Mouse (Mus musculus): ENCODE measurements around the gene Ak1.

Ak1 gene

GRCm38 (mm10) chr2:32621517-32621859 lies at the start of gene Ak1:
Gene Ak1 (plus strand): TSS chr2:32621758.
- no peak for DNase-seq (ENCODE audit: low read depth, low spot score)

- DNase-seq (ENCODE audit: low read depth, low spot score), result no peak
Measured at GRCm38 (mm10) chr2:32572196-32572595, 49.4 kb upstream of the Ak1 start.

DNA sequence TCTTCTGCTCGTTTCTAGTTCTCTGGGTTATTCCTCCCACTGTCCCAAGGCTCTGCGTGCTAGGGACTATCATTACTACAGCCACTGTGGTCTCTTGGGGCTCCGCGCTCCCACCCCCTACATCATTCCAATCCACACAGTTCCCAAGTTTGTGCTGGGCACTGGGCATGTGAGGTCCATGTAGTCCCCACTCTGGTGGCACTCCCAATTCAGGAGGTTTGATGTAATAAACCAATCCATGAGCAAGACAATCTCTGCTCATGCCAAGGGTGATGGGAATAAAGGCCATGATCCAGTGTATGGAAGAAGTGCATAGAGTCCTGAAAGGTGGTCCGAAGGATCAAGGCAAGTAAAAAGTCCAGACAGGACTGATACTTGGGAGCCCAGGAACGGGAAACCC lies 47.1 kb upstream of the Ak1 start, which contains the start of gene Pip5kl1:
Gene Pip5kl1, plus strand, starts transcription at position 301 of the 400 bp plus-strand sequence.
- no peak for DNase-seq (ENCODE audit: low read depth, low spot score)

GRCm38 (mm10) chr2:32574901-32575585 lies 46.5 kb upstream of the Ak1 start:
- DNase-seq (ENCODE audit: low read depth, low spot score), result peak; percentile 81

- peak; percentile 81 for DNase-seq (ENCODE audit: low read depth, low spot score)
Measured at GRCm38 (mm10) chr2:32575586-32576160, 45.9 kb upstream of the Ak1 start, which contains the start of gene 9430097D07Rik. Gene 9430097D07Rik (minus strand): TSS chr2:32575684.

GRCm38 (mm10) chr2:32576532-32576931 lies 45.0 kb upstream of the Ak1 start:
- no peak for DNase-seq (ENCODE audit: low read depth, low spot score)

GRCm38 (mm10) chr2:32578146-32579046 lies 43.2 kb upstream of the Ak1 start:
- DNase-seq (ENCODE audit: low read depth, low spot score), result no peak

GRCm38 (mm10) chr2:32581450-32582095 lies 40.0 kb upstream of the Ak1 start:
- DNase-seq (ENCODE audit: low read depth, low spot score), result no peak

GRCm38 (mm10) chr2:32582830-32583799 lies 38.4 kb upstream of the Ak1 start:
- DNase-seq (ENCODE audit: low read depth, low spot score), result peak; percentile 89

DNA sequence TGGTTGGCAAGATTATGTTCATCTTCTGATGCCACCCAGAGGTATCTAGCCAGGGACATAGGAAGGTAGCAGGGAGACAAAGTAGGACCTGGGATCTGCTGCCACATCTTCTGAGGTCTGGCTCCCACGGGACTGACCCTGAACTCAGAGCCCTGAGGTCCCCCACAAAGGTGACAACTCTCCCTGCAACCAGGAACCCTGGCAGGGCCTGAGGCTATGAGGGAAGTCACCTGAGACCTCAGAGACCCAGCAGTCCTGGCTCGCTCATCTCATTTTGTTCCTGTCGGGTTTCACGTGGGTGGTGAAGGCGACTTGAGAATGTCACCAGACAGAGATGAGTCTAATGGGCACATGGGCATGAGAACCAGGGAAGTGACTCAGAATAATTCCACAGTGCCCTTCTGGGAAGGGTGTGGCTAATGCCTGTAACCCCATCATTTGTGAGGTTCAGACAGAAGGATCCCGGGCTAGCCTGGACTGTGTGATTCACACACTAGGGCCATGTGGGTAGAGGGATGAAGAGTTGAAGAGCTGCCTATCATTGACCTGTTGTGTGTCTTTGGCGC lies 36.3 kb upstream of the Ak1 start:
- no peak for DNase-seq (ENCODE audit: low read depth, low spot score)

DNA sequence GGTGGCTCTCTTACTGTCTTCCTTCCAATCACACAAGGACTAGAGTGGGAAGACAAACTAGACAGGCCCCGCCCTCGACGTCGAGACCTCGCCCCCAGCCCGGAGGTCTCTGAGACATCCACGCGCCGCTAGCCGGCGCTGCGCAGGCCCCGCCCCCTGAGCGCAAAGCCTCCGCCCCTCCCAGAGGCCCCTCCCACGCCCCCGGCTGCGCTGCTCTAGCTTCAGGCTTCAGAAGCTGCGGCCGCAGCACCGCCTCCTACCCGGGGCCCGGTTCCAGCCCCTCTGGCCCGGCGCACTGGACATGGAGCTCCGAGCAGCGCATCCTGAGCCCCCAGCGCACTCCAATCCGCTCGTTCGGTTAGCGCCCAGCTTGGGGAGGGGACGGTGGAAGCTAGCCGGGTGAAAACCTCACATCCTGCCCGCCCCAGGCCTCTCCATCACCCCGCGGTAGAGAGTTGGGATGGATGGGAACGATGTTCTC lies 34.6 kb upstream of the Ak1 start, which contains the start of gene St6galnac4:
Gene St6galnac4, plus strand, starts transcription at position 225 of the 481 bp plus-strand sequence.
- peak; percentile 98 for DNase-seq (ENCODE audit: low read depth, low spot score)

GRCm38 (mm10) chr2:32587731-32588321 lies 33.7 kb upstream of the Ak1 start:
- peak; percentile 71 for DNase-seq (ENCODE audit: low read depth, low spot score)

DNA sequence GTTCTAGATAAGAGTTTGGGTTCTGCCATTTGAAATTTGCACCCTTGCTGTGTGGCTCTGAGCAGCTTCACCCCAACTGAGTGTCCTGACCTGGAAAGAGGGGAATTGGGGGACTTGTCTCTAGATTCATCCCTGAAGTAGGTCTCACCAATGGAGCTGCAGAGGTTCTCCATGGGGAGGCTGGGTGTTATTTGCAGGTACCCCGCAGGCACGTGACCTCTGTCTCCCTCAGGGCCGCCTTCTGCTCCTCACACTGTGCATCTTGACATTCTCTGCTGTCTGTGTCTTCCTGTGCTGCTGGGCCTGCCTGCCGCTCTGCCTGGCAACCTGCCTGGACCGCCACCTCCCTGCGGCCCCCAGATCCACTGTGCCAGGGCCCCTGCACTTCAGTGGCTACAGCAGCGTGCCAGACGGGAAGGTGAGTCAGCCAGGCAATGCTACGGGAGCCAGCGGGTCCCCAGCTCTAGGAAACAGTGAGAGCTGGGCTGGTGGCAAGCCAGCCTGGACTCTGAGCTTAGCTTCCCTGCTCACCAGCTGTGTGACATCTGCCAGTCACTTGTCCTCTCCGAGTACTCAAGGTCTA lies 32.3 kb upstream of the Ak1 start:
- no peak for DNase-seq (ENCODE audit: low read depth, low spot score)

GRCm38 (mm10) chr2:32590224-32590623 lies 31.3 kb upstream of the Ak1 start:
- DNase-seq (ENCODE audit: low read depth, low spot score), result no peak

GRCm38 (mm10) chr2:32591249-32591648 lies 30.3 kb upstream of the Ak1 start:
- DNase-seq (ENCODE audit: low read depth, low spot score), result no peak

- DNase-seq (ENCODE audit: low read depth, low spot score), result no peak
Measured at GRCm38 (mm10) chr2:32596725-32597124, 24.8 kb upstream of the Ak1 start.

GRCm38 (mm10) chr2:32597248-32597647 lies 24.3 kb upstream of the Ak1 start:
- no peak for DNase-seq (ENCODE audit: low read depth, low spot score)

GRCm38 (mm10) chr2:32597699-32598098 lies 23.9 kb upstream of the Ak1 start:
- DNase-seq (ENCODE audit: low read depth, low spot score), result no peak

DNA sequence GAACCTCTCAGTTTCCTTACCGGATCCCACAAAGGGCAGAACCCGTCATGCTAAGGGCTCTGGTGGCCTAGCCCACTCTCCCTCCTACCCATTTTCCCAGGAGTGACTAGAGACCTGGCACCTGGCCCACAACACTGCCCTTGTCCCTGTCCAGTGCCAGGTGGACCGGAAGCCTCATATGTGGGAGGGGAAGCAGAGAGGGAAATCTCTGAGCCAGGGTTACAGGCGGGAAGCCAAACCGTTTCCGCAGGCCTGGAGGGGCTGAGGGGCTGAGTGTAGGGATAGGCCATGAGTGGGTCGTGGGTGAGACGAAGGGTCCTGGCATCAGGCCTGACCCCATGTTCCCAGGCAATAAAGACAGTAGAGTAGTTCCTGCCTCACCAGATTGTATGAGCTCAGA lies 23.1 kb upstream of the Ak1 start:
- no peak for DNase-seq (ENCODE audit: low read depth, low spot score)
